Mouse (Mus musculus) hindbrain, embryonic 15.5 days (tissue): ENCODE measurements around the gene Tspan5. TPM values are rescaled to one million over a fixed set of nuclear protein-coding genes. Genes with fewer than 3 reads are reported as not detected.
A peak's percentile ranks its signal among the peaks of the same experiment; 100 is the strongest.

ENCODE experiments used
- ATAC-seq: fragments of 200-750 bp; cut with Nextera tagmentation; 2 replicates; pipeline ENCODE4 v1.8.0; 2017; ENCODE audit warnings: low read depth, moderate number of reproducible peaks, moderate TSS enrichment; ENCODE audit not compliant: low FRiP score
- H3K27ac ChIP-seq: fragments of 300-500 bp; sonication (generic); replicated peaks from 2 replicates; pipeline ENCODE4 v1.5.1; 2015; ENCODE audit warnings: mild to moderate bottlenecking, inconsistent platforms
- H3K27me3 ChIP-seq: fragments of 300-500 bp; sonication (generic); 2 replicates; pipeline ENCODE4 v1.6.1; 2015; ENCODE audit warnings: control low read depth, inconsistent platforms
- H3K36me3 ChIP-seq: fragments of 300-500 bp; sonication (generic); 2 replicates; pipeline ENCODE4 v1.6.1; 2015; ENCODE audit warnings: control low read depth, inconsistent platforms
- H3K4me1 ChIP-seq: fragments of 300-500 bp; sonication (generic); replicated peaks from 2 replicates; pipeline ENCODE4 v1.6.1; 2015; ENCODE audit warnings: control low read depth, inconsistent platforms
- H3K4me2 ChIP-seq: fragments of 300-500 bp; sonication (generic); 2 replicates; pipeline ENCODE4 v1.6.1; 2015; ENCODE audit warnings: moderate library complexity, mild to moderate bottlenecking, inconsistent platforms
- H3K4me3 ChIP-seq: fragments of 300-500 bp; sonication (generic); 2 replicates; pipeline ENCODE4 v1.5.1; 2015; ENCODE audit warnings: mild to moderate bottlenecking, inconsistent platforms
- H3K9ac ChIP-seq: fragments of 300-500 bp; sonication (generic); 2 replicates; pipeline ENCODE4 v1.6.1; 2015; ENCODE audit warnings: inconsistent platforms
- H3K9me3 ChIP-seq: fragments of 300-500 bp; sonication (generic); 2 replicates; pipeline ENCODE4 v1.6.1; 2016; ENCODE audit warnings: control low read depth, inconsistent platforms
- WGBS: fragments of 180-500 bp; shearing (Covaris S2); methylation state at CpG from one replicate; pipeline ENCODE4 v1.1.7; 2015; 5-methylcytosine and 5-hydroxymethylcytosine counted together
- polyA plus RNA-seq: library from polyadenylated mRNA; unstranded; fragments of >200 nt; fragmentation: Nextera tagmentation; extraction: Ambion mirVana; gene quantifications from 2 replicates; pipeline ENCODE4 v1.2.1, GENCODE M21; 2015

The Tspan5 gene
- polyA plus RNA-seq, 1 experiment from 2014 or later, result 104 TPM

- no peaks in the 10 kb centered on the region for H3K9me3 ChIP-seq
- H3K36me3 ChIP-seq, result no peaks in the 10 kb centered on the region
- 75% methylated on average over 6 of the region's 6 CpGs for WGBS
- H3K9ac ChIP-seq, result no peak overlapping the region
- H3K27me3 ChIP-seq, result no peaks in the 10 kb centered on the region
- H3K27ac ChIP-seq, result no peak overlapping the region
- no peak overlapping the region for H3K4me3 ChIP-seq
- H3K4me1 ChIP-seq, result peaks cover 58% of the 10 kb centered on the region
- ATAC-seq, result no peak
- H3K4me2 ChIP-seq, result no peak overlapping the region
Measured at GRCm38 (mm10) chr3:138819862-138820261, 77.9 kb downstream of the Tspan5 start.

DNA sequence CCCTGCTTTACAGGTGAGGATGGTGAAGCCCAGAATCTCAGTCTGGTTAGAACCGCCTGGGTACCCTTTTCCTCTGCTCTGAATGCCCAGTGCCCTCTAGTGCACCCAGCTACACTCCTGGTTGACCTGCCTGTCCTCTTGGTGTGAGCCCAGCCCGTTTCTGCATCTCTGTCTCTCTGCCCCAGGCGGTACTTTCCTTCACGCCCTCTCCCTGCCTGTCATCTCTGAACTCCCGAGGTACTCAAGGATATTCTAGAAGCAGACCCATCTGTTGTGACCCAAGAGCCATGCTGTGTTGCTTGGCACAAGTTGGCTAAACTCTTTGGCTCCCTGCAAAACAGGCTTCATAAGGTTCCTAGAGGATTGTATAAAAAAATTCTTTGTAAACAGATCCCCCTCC, 78.3 kb downstream of the Tspan5 start:
- no peak overlapping the region for H3K9ac ChIP-seq
- no peaks in the 10 kb centered on the region for H3K36me3 ChIP-seq
- no peaks in the 10 kb centered on the region for H3K9me3 ChIP-seq
- no peak overlapping the region for H3K27ac ChIP-seq
- WGBS, result 59% methylated on average over 5 of the region's 5 CpGs
- no peak for ATAC-seq
- no peak overlapping the region for H3K4me3 ChIP-seq
- H3K27me3 ChIP-seq, result no peaks in the 10 kb centered on the region
- no peak overlapping the region for H3K4me2 ChIP-seq
- peaks cover 56% of the 10 kb centered on the region for H3K4me1 ChIP-seq

GRCm38 (mm10) chr3:138821886-138822445, 80.0 kb downstream of the Tspan5 start:
- 0 out of 2 replicates have a peak overlapping the region, but pooled peaks have one; percentile 7 for H3K9ac ChIP-seq
- peak; percentile 47 for ATAC-seq
- H3K4me3 ChIP-seq, result no peak overlapping the region
- 12% methylated on average over 5 of the region's 5 CpGs for WGBS
- no peaks in the 10 kb centered on the region for H3K9me3 ChIP-seq
- H3K36me3 ChIP-seq, result no peaks in the 10 kb centered on the region
- H3K4me1 ChIP-seq, result peaks cover 52% of the 10 kb centered on the region
- H3K27ac ChIP-seq, result peak overlapping the region; percentile 16; the same call in 1 of the 2 replicates
- no peak overlapping the region for H3K4me2 ChIP-seq
- no peaks in the 10 kb centered on the region for H3K27me3 ChIP-seq

- Histone ChIP-seq H3K27ac (no peak overlapping the region), H3K36me3 (no peaks in the 10 kb centered on the region), H3K4me2 (no peak overlapping the region), H3K9ac (no peak overlapping the region), H3K9me3 (no peaks in the 10 kb centered on the region), H3K4me3 (no peak overlapping the region), H3K4me1 (peaks cover 46% of the 10 kb centered on the region), H3K27me3 (no peaks in the 10 kb centered on the region)
- ATAC-seq, result no peak
- WGBS, result 34% methylated on average over 9 of the region's 9 CpGs
Measured at GRCm38 (mm10) chr3:138823857-138824256, 81.9 kb downstream of the Tspan5 start.

GRCm38 (mm10) chr3:138825296-138825695, 83.3 kb downstream of the Tspan5 start:
- no peaks in the 10 kb centered on the region for H3K27me3 ChIP-seq
- H3K4me3 ChIP-seq, result no peak overlapping the region
- H3K4me2 ChIP-seq, result no peak overlapping the region
- peaks cover 39% of the 10 kb centered on the region for H3K4me1 ChIP-seq
- 70% methylated on average over 6 of the region's 6 CpGs for whole genome bisulfite sequencing
- no peak for ATAC-seq
- no peaks in the 10 kb centered on the region for H3K36me3 ChIP-seq
- H3K27ac ChIP-seq, result no peak overlapping the region
- H3K9me3 ChIP-seq, result no peaks in the 10 kb centered on the region
- no peak overlapping the region for H3K9ac ChIP-seq

DNA sequence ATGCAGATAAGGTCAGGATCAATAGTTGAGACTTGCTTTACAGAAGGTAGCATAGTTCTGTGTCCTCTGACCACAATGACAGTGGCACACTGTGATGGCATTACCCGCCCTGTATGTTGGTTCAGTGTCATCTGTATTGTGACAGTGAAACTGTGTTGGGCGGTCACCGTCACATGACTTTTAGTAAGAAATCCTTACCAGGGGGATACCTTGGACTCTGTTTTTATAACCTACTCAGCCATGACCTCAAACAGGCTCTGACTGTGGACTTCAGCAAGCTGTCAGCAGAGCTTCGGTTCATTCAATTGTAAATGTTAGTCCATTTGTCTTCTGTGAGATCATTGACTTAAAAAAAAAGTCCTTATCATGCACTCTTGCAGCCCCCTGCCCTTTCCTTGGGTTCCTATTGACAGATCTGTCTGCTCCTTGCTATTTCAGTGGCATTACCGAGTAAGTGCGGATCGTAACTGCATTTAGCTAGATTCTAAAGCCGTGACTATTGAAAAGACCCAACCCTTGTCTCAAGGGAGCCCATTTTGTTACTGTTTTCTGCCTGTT, 84.3 kb downstream of the Tspan5 start:
- Histone ChIP-seq H3K9me3 (no peaks in the 10 kb centered on the region), H3K4me2 (no peak overlapping the region), H3K27ac (no peak overlapping the region), H3K36me3 (no peaks in the 10 kb centered on the region), H3K4me3 (no peak overlapping the region), H3K27me3 (no peaks in the 10 kb centered on the region), H3K4me1 (peaks cover 29% of the 10 kb centered on the region), H3K9ac (no peak overlapping the region)
- WGBS, result 52% methylated on average over 8 of the region's 8 CpGs
- ATAC-seq, result no peak

DNA sequence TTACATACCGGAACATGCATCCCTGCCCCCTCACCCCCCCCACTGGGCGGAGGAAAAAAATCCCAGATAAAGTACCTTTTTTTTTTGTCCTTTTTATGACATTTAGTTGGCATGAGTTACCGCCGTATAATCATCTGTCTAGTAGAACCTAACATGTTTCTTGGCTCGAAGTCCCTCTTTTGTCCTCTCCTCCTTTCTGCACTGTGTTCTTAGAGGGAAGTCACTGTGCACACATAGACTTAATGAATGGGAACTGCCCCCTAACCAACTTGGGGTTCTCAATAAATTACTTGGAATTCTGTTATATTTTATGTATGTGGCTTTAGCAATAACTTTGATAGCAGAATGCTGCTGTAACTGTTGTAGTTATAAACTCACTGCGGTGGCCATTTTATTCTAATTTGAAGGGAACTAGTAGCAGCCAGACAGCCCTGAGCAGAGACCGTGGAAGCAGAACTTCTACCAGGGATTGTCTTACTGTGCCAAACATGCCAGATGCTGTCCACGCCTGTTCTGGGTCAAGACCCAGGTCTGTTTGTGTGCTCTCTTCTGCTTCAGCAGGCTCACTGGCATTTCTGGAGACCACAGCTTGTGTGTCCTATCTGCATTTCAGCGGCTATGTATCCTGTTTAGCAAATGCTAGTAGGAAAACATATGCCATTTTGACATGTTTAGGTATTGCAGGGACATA, 91.0 kb downstream of the Tspan5 start:
- H3K4me3 ChIP-seq, result no peak overlapping the region
- ATAC-seq, result 0 out of 2 replicates have a peak, but pooled peaks have one; percentile 39
- H3K9ac ChIP-seq, result no peak overlapping the region
- H3K27ac ChIP-seq, result peak overlapping the region; percentile 55
- 76% methylated on average over 9 of the region's 9 CpGs for WGBS
- H3K4me2 ChIP-seq, result no peak overlapping the region
- no peaks in the 10 kb centered on the region for H3K27me3 ChIP-seq
- no peaks in the 10 kb centered on the region for H3K36me3 ChIP-seq
- peaks cover 12% of the 10 kb centered on the region for H3K4me1 ChIP-seq
- H3K9me3 ChIP-seq, result no peaks in the 10 kb centered on the region

GRCm38 (mm10) chr3:138834174-138834573, 92.2 kb downstream of the Tspan5 start:
- Histone ChIP-seq H3K4me1 (peaks cover 18% of the 10 kb centered on the region), H3K4me3 (no peak overlapping the region), H3K36me3 (no peaks in the 10 kb centered on the region), H3K9me3 (no peaks in the 10 kb centered on the region), H3K27me3 (no peaks in the 10 kb centered on the region), H3K27ac (no peak overlapping the region), H3K9ac (no peak overlapping the region), H3K4me2 (no peak overlapping the region)
- ATAC-seq, result no peak
- WGBS, result 90% methylated on average over 11 of the region's 11 CpGs

- ATAC-seq, result no peak
- no peak overlapping the region for H3K4me2 ChIP-seq
Measured at GRCm38 (mm10) chr3:138836937-138837336, 94.9 kb downstream of the Tspan5 start.

DNA sequence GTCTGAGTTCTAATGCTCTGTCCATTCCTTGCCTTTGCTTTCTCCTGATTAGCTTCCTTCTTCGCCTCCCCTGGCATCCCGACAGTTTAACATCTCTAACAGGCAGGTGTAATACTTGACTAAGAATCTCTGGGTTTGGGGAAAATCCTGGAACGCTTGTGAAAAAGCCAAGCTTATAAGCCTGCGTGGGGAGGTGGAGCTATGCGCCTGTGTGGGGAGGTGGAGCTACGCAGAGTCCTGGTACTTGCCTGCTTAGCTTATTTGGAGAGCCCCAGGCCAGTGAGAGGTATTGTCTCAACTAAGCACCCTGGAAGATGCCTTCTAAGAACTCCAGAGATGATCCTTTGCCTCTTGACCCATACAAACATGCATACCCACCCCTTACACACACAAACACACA, 95.7 kb downstream of the Tspan5 start:
- Histone ChIP-seq H3K4me2 (no peak overlapping the region), H3K4me1 (peaks cover 38% of the 10 kb centered on the region), H3K27ac (no peak overlapping the region), H3K27me3 (no peaks in the 10 kb centered on the region), H3K36me3 (no peaks in the 10 kb centered on the region), H3K9me3 (no peaks in the 10 kb centered on the region), H3K4me3 (no peak overlapping the region), H3K9ac (no peak overlapping the region)
- ATAC-seq, result no peak
- WGBS, result 89% methylated on average over 6 of the region's 6 CpGs

More at GRCm38 (mm10) chr3:138836937-138837336, 94.9 kb downstream of the Tspan5 start:
- Histone ChIP-seq H3K9me3 (no peaks in the 10 kb centered on the region), H3K27ac (no peak overlapping the region), H3K36me3 (no peaks in the 10 kb centered on the region), H3K27me3 (no peaks in the 10 kb centered on the region), H3K4me1 (peaks cover 38% of the 10 kb centered on the region), H3K9ac (no peak overlapping the region), H3K4me3 (no peak overlapping the region)
- 67% methylated on average over 5 of the region's 5 CpGs for WGBS

- Histone ChIP-seq H3K9ac (no peak overlapping the region), H3K9me3 (no peaks in the 10 kb centered on the region), H3K4me1 (peaks cover 30% of the 10 kb centered on the region), H3K4me3 (no peak overlapping the region), H3K4me2 (no peak overlapping the region), H3K36me3 (no peaks in the 10 kb centered on the region), H3K27me3 (no peaks in the 10 kb centered on the region), H3K27ac (no peak overlapping the region)
- no peak for ATAC-seq
- 77% methylated on average over 6 of the region's 6 CpGs for WGBS
Measured at GRCm38 (mm10) chr3:138839656-138840055, 97.7 kb downstream of the Tspan5 start.

GRCm38 (mm10) chr3:138841288-138841687, 99.3 kb downstream of the Tspan5 start:
- ATAC-seq, result no peak
- no peak overlapping the region for H3K27ac ChIP-seq
- WGBS, result 61% methylated on average over 5 of the region's 5 CpGs
- no peaks in the 10 kb centered on the region for H3K9me3 ChIP-seq
- no peaks in the 10 kb centered on the region for H3K36me3 ChIP-seq
- H3K9ac ChIP-seq, result no peak overlapping the region
- H3K4me3 ChIP-seq, result no peak overlapping the region
- H3K27me3 ChIP-seq, result no peaks in the 10 kb centered on the region
- H3K4me2 ChIP-seq, result no peak overlapping the region
- H3K4me1 ChIP-seq, result peaks cover 30% of the 10 kb centered on the region
